Mouse (Mus musculus): ENCODE measurements around the gene Samt3. TPM values are rescaled to one million over a fixed set of nuclear protein-coding genes. Genes with fewer than 3 reads are reported as not detected.

Gene Samt3
- total RNA-seq (2014; rRNA removed) (not detected in 2 replicates), polyA plus RNA-seq (2012; rRNA removed) (not detected in 2 replicates)

DNA sequence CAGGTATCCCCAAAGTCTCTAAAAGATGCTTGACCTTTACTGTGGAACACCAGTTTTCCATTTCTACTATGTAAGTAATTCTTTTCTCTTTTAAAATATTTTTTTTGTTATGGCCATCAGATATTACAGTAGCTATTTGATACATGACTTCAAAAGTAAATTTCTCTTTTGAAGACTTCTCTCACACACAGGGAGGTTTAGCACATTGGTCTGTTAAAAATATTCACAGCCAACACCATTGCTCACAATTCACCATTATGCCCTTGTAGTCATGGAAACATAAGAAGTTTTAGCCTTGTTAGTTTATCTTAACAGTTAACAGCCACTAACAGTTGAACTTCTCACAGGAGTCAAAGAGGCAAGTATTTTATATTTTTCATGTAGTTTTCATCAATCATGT, at the start of gene Samt3:
TSS of gene Samt3 (plus strand) at position 301 of the 400 bp plus-strand sequence.
- no peak for DNase-seq (ENCODE audit: extremely low read depth, low read depth, low spot score)
- no peak within 1 kb of the TSS for H3K9ac ChIP-seq (ENCODE audit: low read depth, low read length)
- TF ChIP-seq POLR2A (IDR thresholded peaks at IDR 0.05; ENCODE audit: extremely low read depth, insufficient read depth, low read length) = no peak
- TF ChIP-seq CTCF (IDR thresholded peaks at IDR 0.05; ENCODE audit: low read depth, low read length) = no peak
- H3K27ac ChIP-seq (replicated peaks; ENCODE audit: insufficient read depth, low read depth, low read length) = no peak within 1 kb of the TSS
- no peak within 1 kb of the TSS for H3K4me3 ChIP-seq (ENCODE audit: insufficient read depth, low read depth, low read length)
- no peaks in the 10 kb centered on the region for H3K4me1 ChIP-seq (ENCODE audit: control insufficient read depth, insufficient read depth, low read length)
- no peaks in the 10 kb centered on the region for H3K79me2 ChIP-seq (ENCODE audit: control insufficient read depth, insufficient read depth, low read length)
- H3K36me3 ChIP-seq (ENCODE audit: control insufficient read depth, insufficient read depth, low read length) = no peaks in the 10 kb centered on the region
- H3K27me3 ChIP-seq (ENCODE audit: control insufficient read depth, insufficient read depth, low read length) = no peaks in the 10 kb centered on the region

DNA sequence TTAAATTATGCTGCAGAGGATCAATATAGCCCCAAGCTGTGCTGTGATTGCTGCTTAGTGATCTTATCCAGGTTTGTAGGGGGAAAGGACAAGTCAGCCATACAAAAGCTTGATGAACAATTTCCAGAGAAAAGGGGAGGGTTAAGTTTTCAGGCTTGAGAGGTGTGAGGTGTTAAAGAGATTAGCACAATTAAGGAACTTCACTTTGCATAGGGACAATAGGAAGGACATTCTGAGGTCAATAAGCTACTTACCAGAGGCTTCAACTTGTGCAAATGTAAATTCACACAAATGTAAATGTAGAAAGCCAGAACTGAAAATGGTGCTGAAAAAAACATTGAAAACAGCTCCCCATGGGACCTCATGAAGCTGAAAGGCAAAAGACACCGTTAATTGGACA, 27.4 kb upstream of the Samt3 start:
- TF ChIP-seq CTCF (IDR thresholded peaks at IDR 0.05; ENCODE audit: low read depth, low read length) (no peak), POLR2A (IDR thresholded peaks at IDR 0.05; ENCODE audit: extremely low read depth, insufficient read depth, low read length) (no peak)
- H3K36me3 ChIP-seq (ENCODE audit: control insufficient read depth, insufficient read depth, low read length) = no peaks in the 10 kb centered on the region
- H3K4me1 ChIP-seq (ENCODE audit: control insufficient read depth, insufficient read depth, low read length) = no peaks in the 10 kb centered on the region
- WGBS = 39% methylated on average over 1 of the region's 1 CpGs
- no peak overlapping the region for H3K27ac ChIP-seq (replicated peaks; ENCODE audit: insufficient read depth, low read depth, low read length)
- H3K9ac ChIP-seq (ENCODE audit: low read depth, low read length) = no peak overlapping the region
- H3K4me3 ChIP-seq (ENCODE audit: insufficient read depth, low read depth, low read length) = no peak overlapping the region
- no peaks in the 10 kb centered on the region for H3K79me2 ChIP-seq (ENCODE audit: control insufficient read depth, insufficient read depth, low read length)
- no peaks in the 10 kb centered on the region for H3K27me3 ChIP-seq (ENCODE audit: control insufficient read depth, insufficient read depth, low read length)
- DNase-seq (ENCODE audit: extremely low read depth, low read depth, low spot score) = no peak

DNA sequence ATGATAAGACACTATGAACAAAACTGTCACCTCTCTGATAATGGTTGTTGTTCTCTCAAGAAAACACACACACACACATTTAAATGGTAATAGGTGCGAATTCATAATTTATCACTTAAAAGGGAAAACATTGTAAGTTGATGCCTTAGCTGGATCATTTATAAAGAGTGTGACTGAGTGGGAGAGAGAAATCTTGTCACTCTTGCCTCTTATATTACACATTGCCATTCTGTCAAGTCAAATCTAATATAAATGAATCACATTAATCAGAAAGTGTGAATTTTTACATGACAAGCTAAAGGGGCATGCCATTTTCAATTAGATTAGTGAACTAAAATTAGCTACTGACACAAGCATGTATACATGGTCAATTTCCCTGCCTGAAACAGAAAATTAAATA, 44.7 kb downstream of the Samt3 start:
- no peak overlapping the region for H3K4me3 ChIP-seq (ENCODE audit: insufficient read depth, low read depth, low read length)
- H3K27me3 ChIP-seq (ENCODE audit: control insufficient read depth, insufficient read depth, low read length) = no peaks in the 10 kb centered on the region
- H3K79me2 ChIP-seq (ENCODE audit: control insufficient read depth, insufficient read depth, low read length) = no peaks in the 10 kb centered on the region
- no peaks in the 10 kb centered on the region for H3K36me3 ChIP-seq (ENCODE audit: control insufficient read depth, insufficient read depth, low read length)
- no peak for DNase-seq (ENCODE audit: extremely low read depth, low read depth, low spot score)
- H3K27ac ChIP-seq (replicated peaks; ENCODE audit: insufficient read depth, low read depth, low read length) = no peak overlapping the region
- H3K4me1 ChIP-seq (ENCODE audit: control insufficient read depth, insufficient read depth, low read length) = no peaks in the 10 kb centered on the region
- TF ChIP-seq CTCF (IDR thresholded peaks at IDR 0.05; ENCODE audit: low read depth, low read length) (no peak), POLR2A (IDR thresholded peaks at IDR 0.05; ENCODE audit: extremely low read depth, insufficient read depth, low read length) (no peak)
- WGBS = 96% methylated on average over 1 of the region's 1 CpGs
- H3K9ac ChIP-seq (ENCODE audit: low read depth, low read length) = no peak overlapping the region

Other genes starting within 250 kb of the Samt3 start
- 0.27 and 0.28 TPM in 2 replicates for gene 5430427O19Rik, start 173.8 kb upstream of the Samt3 start, total RNA-seq (2014; rRNA removed)
- gene 5430427O19Rik, start 173.8 kb upstream of the Samt3 start, polyA plus RNA-seq (2012; rRNA removed) = not detected in 2 replicates
- 0.07 TPM in 1 of 2 replicates, not detected in the other for gene Nr0b1, start 147.6 kb downstream of the Samt3 start, total RNA-seq (2014; rRNA removed)
- not detected in 2 replicates for gene Nr0b1, start 147.6 kb downstream of the Samt3 start, polyA plus RNA-seq (2012; rRNA removed)

Measured in liver, adult 2 months (tissue).